Mouse (Mus musculus) macrophage (primary cell): Measurements from ENCODE around the gene Ccnk. TPM values are rescaled to one million over a fixed set of nuclear protein-coding genes. Genes with fewer than 3 reads are reported as not detected.

ENCODE experiments used
- H3K27ac ChIP-seq: fragments of 350-480 bp; formaldehyde crosslinking; 2 replicates; pipeline ENCODE4 v1.9.0; 2021
- H3K36me3 ChIP-seq: fragments of 350-480 bp; formaldehyde crosslinking; 2 replicates; pipeline ENCODE4 v1.9.0; 2021; ENCODE audit errors: inconsistent target
- H3K4me3 ChIP-seq: fragments of 350-480 bp; formaldehyde crosslinking; 2 replicates; pipeline ENCODE4 v1.9.0; 2021; ENCODE audit errors: inconsistent target
- H3K79me2 ChIP-seq: fragments of 350-480 bp; formaldehyde crosslinking; 2 replicates; pipeline ENCODE4 v1.9.0; 2021; ENCODE audit errors: inconsistent target
- WGBS: methylation state at CpG from one replicate; pipeline ENCODE4 v1.1.7; 2026; ENCODE audit warnings: inconsistent platforms; ENCODE audit not compliant: missing documents; 5-methylcytosine and 5-hydroxymethylcytosine counted together
- polyA plus RNA-seq: library from polyadenylated mRNA; stranded (reverse); fragments of 250-400 nt; gene quantifications from 3 replicates; pipeline ENCODE4 v1.2.4, GENCODE M21; 2018; ENCODE audit warnings: inconsistent platforms

Ccnk gene
- polyA plus RNA-seq, 1 experiment from 2014 or later = 59.6 TPM

GRCm38 (mm10) chr12:108171336-108171735 is 8.0 kb upstream of the Ccnk start:
- Histone ChIP-seq H3K36me3 (no peaks in the 10 kb centered on the region), H3K27ac (no peak overlapping the region), H3K4me3 (no peak overlapping the region), H3K79me2 (peaks cover 100% of the 10 kb centered on the region)

DNA sequence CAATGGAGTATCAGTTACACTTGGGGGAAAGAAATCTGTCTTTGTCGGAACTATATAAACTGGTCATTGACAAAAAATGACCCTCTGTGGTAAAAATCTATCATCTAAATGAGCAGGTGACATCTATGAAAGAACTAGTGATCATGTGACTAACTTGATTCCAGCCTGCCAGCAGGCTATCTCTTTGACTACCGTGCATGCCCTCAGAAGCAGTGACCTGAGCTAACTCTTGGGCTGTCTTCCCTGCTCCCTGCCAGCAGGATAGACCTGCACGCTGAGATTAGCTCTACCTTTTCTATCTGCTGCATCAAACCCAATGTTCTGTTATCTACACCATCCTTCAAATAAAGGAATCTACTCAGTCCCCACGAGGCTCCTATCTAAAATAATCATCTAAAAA is 6.7 kb upstream of the Ccnk start:
- peaks cover 100% of the 10 kb centered on the region for H3K79me2 ChIP-seq
- no peaks in the 10 kb centered on the region for H3K36me3 ChIP-seq
- 83% methylated on average over 4 of the region's 4 CpGs for WGBS
- H3K4me3 ChIP-seq = no peak overlapping the region
- no peak overlapping the region for H3K27ac ChIP-seq

- H3K79me2 ChIP-seq = peaks cover 89% of the 10 kb centered on the region
- 95% methylated on average over 7 of the region's 8 CpGs for WGBS
- H3K4me3 ChIP-seq = no peak overlapping the region
- H3K36me3 ChIP-seq = no peaks in the 10 kb centered on the region
- no peak overlapping the region for H3K27ac ChIP-seq
Measured at GRCm38 (mm10) chr12:108174606-108175505, 4.5 kb upstream of the Ccnk start.

GRCm38 (mm10) chr12:108176366-108176765 is 3.0 kb upstream of the Ccnk start:
- peaks cover 89% of the 10 kb centered on the region for H3K79me2 ChIP-seq
- no peak overlapping the region for H3K4me3 ChIP-seq
- H3K27ac ChIP-seq = no peak overlapping the region
- no peaks in the 10 kb centered on the region for H3K36me3 ChIP-seq
- whole genome bisulfite sequencing = 94% methylated on average over 3 of the region's 3 CpGs

- Histone ChIP-seq H3K27ac (peak overlapping the region; percentile 49), H3K36me3 (0 out of 2 replicates have a peak, but pooled peaks cover 6% of the 10 kb centered on the region)
- WGBS = under 1% methylated on average over 77 of the region's 103 CpGs
Measured at GRCm38 (mm10) chr12:108178331-108179245, 791 bp upstream of the Ccnk start.

DNA sequence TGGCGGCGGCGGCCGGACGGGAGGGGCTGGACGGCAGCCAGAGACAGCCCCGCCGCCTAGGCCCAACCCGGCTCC is 296 bp upstream of the Ccnk start, which contains the start of gene Setd3:
TSS of gene Setd3 (minus strand) at position 69 of the 75 bp plus-strand sequence.
- peaks cover 89% of the 10 kb centered on the region for H3K79me2 ChIP-seq
- peak within 1 kb of the TSS; percentile 71 for H3K27ac ChIP-seq
- WGBS = 0% methylated on average over 4 of the region's 9 CpGs
- peak within 1 kb of the TSS; percentile 100 for H3K4me3 ChIP-seq
- H3K36me3 ChIP-seq = 0 out of 2 replicates have a peak, but pooled peaks cover 6% of the 10 kb centered on the region

More at GRCm38 (mm10) chr12:108178331-108179245, 791 bp upstream of the Ccnk start:
- H3K4me3 ChIP-seq = peak overlapping the region; percentile 70
- H3K79me2 ChIP-seq = peaks cover 89% of the 10 kb centered on the region

DNA sequence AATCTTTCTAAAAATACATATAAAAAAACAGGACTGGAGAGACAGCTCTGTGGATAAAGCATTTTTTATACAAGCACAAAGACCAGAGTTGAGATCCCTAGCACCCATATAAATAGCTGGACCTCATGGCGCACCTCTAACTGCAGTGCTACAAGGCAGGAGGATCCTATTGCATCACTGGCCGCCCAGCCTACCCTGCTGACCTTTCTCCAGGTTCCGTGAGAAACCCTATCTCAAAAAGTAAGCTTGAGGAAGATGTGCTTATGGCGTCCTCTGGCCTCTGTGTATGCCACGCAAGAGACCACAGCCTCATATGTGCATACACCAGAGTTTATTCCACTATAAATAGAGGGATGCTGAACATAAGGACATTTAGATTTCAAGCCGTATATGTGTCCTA is 2.3 kb downstream of the Ccnk start:
- Histone ChIP-seq H3K27ac (no peak overlapping the region), H3K4me3 (no peak overlapping the region), H3K36me3 (peaks cover 21% of the 10 kb centered on the region), H3K79me2 (peaks cover 83% of the 10 kb centered on the region)
- WGBS = 92% methylated on average over 6 of the region's 6 CpGs

GRCm38 (mm10) chr12:108187541-108188091 is 8.2 kb downstream of the Ccnk start:
- peaks cover 67% of the 10 kb centered on the region for H3K36me3 ChIP-seq
- H3K79me2 ChIP-seq = peaks cover 36% of the 10 kb centered on the region
- WGBS = 96% methylated on average over 6 of the region's 6 CpGs

DNA sequence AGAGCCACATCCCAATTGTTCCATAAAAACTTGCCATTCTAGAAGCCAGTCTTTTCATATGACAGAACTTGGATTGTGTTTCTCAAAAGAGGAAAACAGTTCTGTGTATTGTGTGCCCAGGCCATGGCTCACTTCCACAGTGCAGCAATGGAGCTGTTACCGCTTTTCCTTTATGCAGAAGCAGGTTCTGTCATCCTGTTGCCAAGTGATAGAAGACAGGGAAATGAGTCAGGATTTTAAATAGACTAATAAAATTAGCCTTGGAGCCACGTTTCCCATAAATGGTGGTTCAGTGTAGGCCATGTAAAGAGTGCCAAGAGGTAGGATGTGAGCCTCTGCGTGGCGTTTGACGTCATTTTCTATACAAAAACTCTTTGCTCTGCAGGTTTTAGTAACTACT is 14.5 kb downstream of the Ccnk start:
- Histone ChIP-seq H3K27ac (no peak overlapping the region), H3K4me3 (no peak overlapping the region), H3K36me3 (peaks cover 94% of the 10 kb centered on the region), H3K79me2 (no peaks in the 10 kb centered on the region)
- WGBS = 94% methylated on average over 5 of the region's 5 CpGs

More at GRCm38 (mm10) chr12:108187541-108188091, 8.2 kb downstream of the Ccnk start:
- H3K4me3 ChIP-seq = no peak overlapping the region
- no peak overlapping the region for H3K27ac ChIP-seq

- Histone ChIP-seq H3K36me3 (peaks cover 97% of the 10 kb centered on the region), H3K27ac (no peak overlapping the region), H3K79me2 (no peaks in the 10 kb centered on the region), H3K4me3 (no peak overlapping the region)
- WGBS = 96% methylated on average over 11 of the region's 11 CpGs
Measured at GRCm38 (mm10) chr12:108195761-108196160, 16.4 kb downstream of the Ccnk start.

GRCm38 (mm10) chr12:108198447-108198846 is 19.1 kb downstream of the Ccnk start:
- Histone ChIP-seq H3K27ac (no peak overlapping the region), H3K36me3 (peaks cover 84% of the 10 kb centered on the region), H3K79me2 (no peaks in the 10 kb centered on the region), H3K4me3 (no peak overlapping the region)
- WGBS = 85% methylated on average over 3 of the region's 4 CpGs

DNA sequence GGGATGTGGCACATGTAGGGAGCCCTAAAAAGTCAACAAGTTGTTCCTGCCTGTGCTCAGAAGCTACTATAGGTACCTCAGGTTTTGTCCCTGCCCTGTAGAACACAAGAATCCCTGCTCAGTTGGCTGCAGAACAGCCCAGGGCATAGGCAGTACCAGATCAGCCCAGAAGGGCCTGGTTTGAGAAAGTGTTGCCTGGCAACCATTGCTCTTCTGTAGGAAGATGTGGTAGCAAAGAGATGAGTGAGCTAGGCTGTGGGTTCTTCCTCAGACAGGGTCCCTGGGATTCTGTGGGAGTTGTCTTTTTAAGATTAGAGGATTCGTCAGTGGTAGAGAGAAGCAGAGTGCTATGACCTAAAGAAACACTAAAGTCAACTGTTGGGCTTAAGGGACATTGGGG is 20.7 kb downstream of the Ccnk start:
- peaks cover 67% of the 10 kb centered on the region for H3K36me3 ChIP-seq
- no peaks in the 10 kb centered on the region for H3K79me2 ChIP-seq
- no peak overlapping the region for H3K4me3 ChIP-seq
- WGBS = 89% methylated on average over 1 of the region's 1 CpGs
- no peak overlapping the region for H3K27ac ChIP-seq

GRCm38 (mm10) chr12:108203895-108204294 is 24.5 kb downstream of the Ccnk start:
- Histone ChIP-seq H3K79me2 (no peaks in the 10 kb centered on the region), H3K36me3 (peaks cover 30% of the 10 kb centered on the region), H3K27ac (no peak overlapping the region), H3K4me3 (no peak overlapping the region)
- WGBS = 75% methylated on average over 7 of the region's 8 CpGs

DNA sequence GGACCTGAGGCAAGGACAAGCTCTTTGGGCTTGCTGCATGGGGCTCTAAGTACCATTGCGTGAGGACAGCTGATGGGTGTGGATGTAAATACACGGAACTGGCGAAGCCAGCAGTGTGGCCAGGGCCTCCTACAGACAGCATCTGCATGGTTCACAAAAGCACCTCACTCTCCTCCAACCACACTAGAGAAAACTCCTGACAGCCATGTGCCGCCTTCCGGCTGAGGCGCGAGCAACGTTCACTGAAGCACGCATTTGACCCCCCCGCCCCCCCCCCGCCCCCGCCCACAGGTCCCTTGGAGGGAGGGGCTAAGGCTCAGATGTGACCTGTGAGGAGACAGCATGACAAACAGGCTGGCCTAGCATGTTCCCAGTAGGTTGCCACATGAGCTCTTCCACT is 25.6 kb downstream of the Ccnk start:
- H3K36me3 ChIP-seq = peaks cover 19% of the 10 kb centered on the region
- no peak overlapping the region for H3K27ac ChIP-seq
- H3K79me2 ChIP-seq = no peaks in the 10 kb centered on the region
- no peak overlapping the region for H3K4me3 ChIP-seq
- 100% methylated on average over 3 of the region's 12 CpGs for whole genome bisulfite sequencing

DNA sequence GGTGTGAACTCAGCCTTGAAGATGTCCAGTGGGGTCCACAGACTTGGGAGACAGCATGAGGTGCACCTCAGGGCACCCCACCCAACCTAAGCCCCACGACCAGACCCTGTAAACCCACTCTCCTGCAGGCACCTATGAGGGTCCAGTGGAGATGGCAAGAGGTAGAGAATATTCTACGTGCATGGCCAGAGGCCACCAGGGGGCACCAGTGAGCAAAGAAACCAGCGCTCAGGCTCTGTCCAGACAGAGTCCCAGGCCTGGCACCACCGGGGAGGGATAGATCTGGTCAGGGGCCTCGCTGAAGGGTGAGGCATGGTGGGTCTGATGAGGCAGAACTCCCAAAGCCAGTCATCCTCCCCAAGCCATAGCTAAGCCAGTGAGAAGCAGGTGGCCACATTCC is 27.3 kb downstream of the Ccnk start:
- Histone ChIP-seq H3K36me3 (peaks cover 5% of the 10 kb centered on the region), H3K79me2 (no peaks in the 10 kb centered on the region), H3K4me3 (no peak overlapping the region), H3K27ac (no peak overlapping the region)
- 16% methylated on average over 5 of the region's 5 CpGs for WGBS
